Mouse (Mus musculus): ENCODE data around the gene Gbe1.

DNA sequence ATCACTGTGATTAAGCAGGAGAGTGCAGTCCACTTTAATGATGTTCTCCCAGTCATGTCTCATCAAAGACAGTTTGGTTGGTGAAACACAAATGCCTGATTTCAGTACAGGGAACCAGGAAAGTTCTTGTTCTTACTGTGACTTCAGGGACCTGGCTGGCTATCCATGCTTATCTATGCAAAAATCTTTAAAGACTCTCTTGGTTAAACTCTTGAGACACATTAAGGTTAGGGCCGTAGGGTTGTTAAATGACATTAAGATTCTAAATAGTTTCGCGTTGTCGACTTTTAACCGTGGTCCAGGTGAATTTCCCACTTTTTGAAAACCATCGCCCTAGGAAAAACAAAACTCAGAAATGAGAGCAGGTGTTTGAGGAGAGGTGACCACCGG lies 258 bp upstream of the Gbe1 start:
- no peak for TF ChIP-seq POLR2A (IDR thresholded peaks at IDR 0.05; ENCODE audit: control insufficient read depth, low read depth, low read length)
- no peak for TF ChIP-seq CTCF (IDR thresholded peaks at IDR 0.05; ENCODE audit: control insufficient read depth, insufficient read depth, insufficient replicate concordance, low read depth, low read length)
